Mouse (Mus musculus) small intestine, adult 2 months (tissue): ENCODE data around the gene Pde4d. TPM values are rescaled to one million over a fixed set of nuclear protein-coding genes. Genes with fewer than 3 reads are reported as not detected.

ENCODE experiments used
- H3K27ac ChIP-seq: fragments of 200-500 bp; 2 replicates; pipeline ENCODE4 v1.5.1; 2012; ENCODE audit warnings: low read depth, low read length, control low read depth, inconsistent platforms; ENCODE audit not compliant: insufficient read depth
- H3K27me3 ChIP-seq: fragments of 200-500 bp; 2 replicates; pipeline ENCODE4 v1.6.1; 2012; ENCODE audit warnings: mild to moderate bottlenecking, moderate library complexity, low read length, inconsistent platforms; ENCODE audit not compliant: control insufficient read depth, insufficient read depth
- H3K36me3 ChIP-seq: fragments of 200-500 bp; 2 replicates; pipeline ENCODE4 v1.6.1; 2012; ENCODE audit warnings: mild to moderate bottlenecking, low read length, control low read depth, inconsistent platforms; ENCODE audit not compliant: control insufficient read depth, insufficient read depth
- H3K4me1 ChIP-seq: fragments of 200-500 bp; 2 replicates; pipeline ENCODE4 v1.6.1; 2012; ENCODE audit warnings: low read length, inconsistent platforms, mixed read lengths; ENCODE audit not compliant: control insufficient read depth, insufficient read depth, insufficient read length
- H3K4me3 ChIP-seq: fragments of 200-500 bp; 2 replicates; pipeline ENCODE4 v1.5.1; 2012; ENCODE audit warnings: low read depth, mild to moderate bottlenecking, control low read depth, inconsistent platforms, low read length, moderate library complexity
- CTCF ChIP-seq: fragments of 200-500 bp; IDR thresholded peaks from 2 replicates; pipeline ENCODE4 v1.5.1; 2012; ENCODE audit warnings: low read depth, mild to moderate bottlenecking, control low read depth, inconsistent platforms, low read length, moderate library complexity, mixed read lengths; ENCODE audit not compliant: insufficient replicate concordance, insufficient read length; ENCODE audit errors: extremely low read depth
- POLR2A ChIP-seq: fragments of 200-500 bp; IDR thresholded peaks from 2 replicates; pipeline ENCODE4 v1.6.1; 2012; ENCODE audit warnings: low read depth, mild to moderate bottlenecking, control low read depth, inconsistent platforms, low read length, moderate library complexity
- WGBS: fragments of 180-500 bp; shearing (Covaris S2); methylation state at CpG from one replicate; pipeline ENCODE4 v1.1.7; 2018; 5-methylcytosine and 5-hydroxymethylcytosine counted together
- polyA plus RNA-seq: library from polyadenylated mRNA; depleted of rRNA; stranded (reverse); fragments of >200 nt; gene quantifications from 2 replicates; pipeline ENCODE4 v1.2.3, GENCODE M21; 2012; rRNA removed

The Pde4d gene
- polyA plus RNA-seq, 1 experiment: 8.4 TPM

GRCm38 (mm10) chr13:109994240-109994764, 1544.6 kb downstream of the Pde4d start:
- H3K27ac ChIP-seq: no peak overlapping the region
- no peaks in the 10 kb centered on the region for H3K27me3 ChIP-seq
- no peaks in the 10 kb centered on the region for H3K4me1 ChIP-seq
- 72% methylated on average over 3 of the region's 3 CpGs for WGBS
- TF ChIP-seq CTCF: no peak
- TF ChIP-seq POLR2A: no peak
- H3K36me3 ChIP-seq: no peaks in the 10 kb centered on the region
- no peak overlapping the region for H3K4me3 ChIP-seq

GRCm38 (mm10) chr13:110002081-110002480, 1552.3 kb downstream of the Pde4d start:
- Histone ChIP-seq H3K4me3 (no peak overlapping the region), H3K27me3 (peaks cover 2% of the 10 kb centered on the region), H3K27ac (no peak overlapping the region), H3K36me3 (no peaks in the 10 kb centered on the region), H3K4me1 (no peaks in the 10 kb centered on the region)
- TF ChIP-seq POLR2A: no peak
- TF ChIP-seq CTCF: no peak
- 78% methylated on average over 3 of the region's 3 CpGs for WGBS

Other genes with a start within 250 kb of the Pde4d start
- gene Elovl7, start 235.5 kb upstream of the Pde4d start, polyA plus RNA-seq: 1.5 and 3.7 TPM in 2 replicates
- gene Depdc1b, start 133.6 kb upstream of the Pde4d start, polyA plus RNA-seq: 0.47 and 0.82 TPM in 2 replicates